Mouse (Mus musculus): ENCODE measurements at regions not wholly inside any gene's neighbourhood (a gene's known extent, or its start where the extent isn't known, plus 50 kb on each side); places are given as distances from the start of the nearest gene placed in this dataset.

- H3K36me3 ChIP-seq (ENCODE audit: control insufficient read depth, insufficient read depth, low read length) = no peaks in the 10 kb centered on the region
- H3K4me2 ChIP-seq (ENCODE audit: low read depth, low read length) = no peak overlapping the region
- WGBS = 51% methylated on average over 2 of the region's 2 CpGs
- ATAC-seq = no peak
- no peak overlapping the region for H3K4me3 ChIP-seq (ENCODE audit: low read length)
- H3K9ac ChIP-seq (ENCODE audit: low read depth, low read length) = no peak overlapping the region
- H3K27ac ChIP-seq (ENCODE audit: low read length) = no peak overlapping the region
- H3K4me1 ChIP-seq (ENCODE audit: control insufficient read depth, insufficient read depth, low read length) = no peaks in the 10 kb centered on the region
- H3K9me3 ChIP-seq (ENCODE audit: control insufficient read depth, low read length) = no peaks in the 10 kb centered on the region
- no peaks in the 10 kb centered on the region for H3K27me3 ChIP-seq (replicated peaks; ENCODE audit: control insufficient read depth, insufficient read depth, low read length)
Measured at GRCm38 (mm10) chr12:32656194-32656593, 163.2 kb upstream of the Nampt start.

- H3K4me1 ChIP-seq (ENCODE audit: control insufficient read depth, insufficient read depth, low read length) = no peaks in the 10 kb centered on the region
- H3K9ac ChIP-seq (ENCODE audit: low read depth, low read length) = no peak overlapping the region
- H3K4me3 ChIP-seq (ENCODE audit: low read length) = no peak overlapping the region
- no peaks in the 10 kb centered on the region for H3K27me3 ChIP-seq (replicated peaks; ENCODE audit: control insufficient read depth, insufficient read depth, low read length)
- WGBS = 79% methylated on average over 8 of the region's 8 CpGs
- H3K9me3 ChIP-seq (ENCODE audit: control insufficient read depth, low read length) = no peaks in the 10 kb centered on the region
- ATAC-seq = no peak
- no peaks in the 10 kb centered on the region for H3K36me3 ChIP-seq (ENCODE audit: control insufficient read depth, insufficient read depth, low read length)
- H3K27ac ChIP-seq (ENCODE audit: low read length) = no peak overlapping the region
- H3K4me2 ChIP-seq (ENCODE audit: low read depth, low read length) = no peak overlapping the region
Measured at GRCm38 (mm10) chr12:32661782-32662413, 157.4 kb upstream of the Nampt start.

GRCm38 (mm10) chr12:32666040-32666439, 153.3 kb upstream of the Nampt start:
- Histone ChIP-seq H3K4me3 (ENCODE audit: low read length) (no peak overlapping the region), H3K27me3 (replicated peaks; ENCODE audit: control insufficient read depth, insufficient read depth, low read length) (no peaks in the 10 kb centered on the region), H3K4me1 (ENCODE audit: control insufficient read depth, insufficient read depth, low read length) (no peaks in the 10 kb centered on the region), H3K36me3 (ENCODE audit: control insufficient read depth, insufficient read depth, low read length) (no peaks in the 10 kb centered on the region), H3K9ac (ENCODE audit: low read depth, low read length) (no peak overlapping the region), H3K27ac (ENCODE audit: low read length) (no peak overlapping the region), H3K4me2 (ENCODE audit: low read depth, low read length) (no peak overlapping the region), H3K9me3 (ENCODE audit: control insufficient read depth, low read length) (no peaks in the 10 kb centered on the region)
- WGBS = 65% methylated on average over 1 of the region's 1 CpGs
- ATAC-seq = no peak

- no peak overlapping the region for H3K4me2 ChIP-seq (ENCODE audit: low read depth, low read length)
- 70% methylated on average over 1 of the region's 1 CpGs for WGBS
Measured at GRCm38 (mm10) chr12:32677908-32678307, 141.4 kb upstream of the Nampt start.

GRCm38 (mm10) chr12:32678756-32679155, 140.6 kb upstream of the Nampt start:
- no peak overlapping the region for H3K4me2 ChIP-seq (ENCODE audit: low read depth, low read length)
- H3K27ac ChIP-seq (ENCODE audit: low read length) = no peak overlapping the region
- H3K27me3 ChIP-seq (replicated peaks; ENCODE audit: control insufficient read depth, insufficient read depth, low read length) = no peaks in the 10 kb centered on the region
- H3K36me3 ChIP-seq (ENCODE audit: control insufficient read depth, insufficient read depth, low read length) = no peaks in the 10 kb centered on the region
- no peak for ATAC-seq
- no peaks in the 10 kb centered on the region for H3K4me1 ChIP-seq (ENCODE audit: control insufficient read depth, insufficient read depth, low read length)
- WGBS = 70% methylated on average over 1 of the region's 1 CpGs
- no peak overlapping the region for H3K4me3 ChIP-seq (ENCODE audit: low read length)
- no peaks in the 10 kb centered on the region for H3K9me3 ChIP-seq (ENCODE audit: control insufficient read depth, low read length)
- no peak overlapping the region for H3K9ac ChIP-seq (ENCODE audit: low read depth, low read length)

More at GRCm38 (mm10) chr12:32677908-32678307, 141.4 kb upstream of the Nampt start:
- Histone ChIP-seq H3K9me3 (ENCODE audit: control insufficient read depth, low read length) (no peaks in the 10 kb centered on the region), H3K27ac (ENCODE audit: low read length) (no peak overlapping the region), H3K4me1 (ENCODE audit: control insufficient read depth, insufficient read depth, low read length) (no peaks in the 10 kb centered on the region), H3K4me3 (ENCODE audit: low read length) (no peak overlapping the region), H3K9ac (ENCODE audit: low read depth, low read length) (no peak overlapping the region), H3K27me3 (replicated peaks; ENCODE audit: control insufficient read depth, insufficient read depth, low read length) (no peaks in the 10 kb centered on the region), H3K36me3 (ENCODE audit: control insufficient read depth, insufficient read depth, low read length) (no peaks in the 10 kb centered on the region)
- no peak for ATAC-seq

GRCm38 (mm10) chr12:32681910-32682309, 137.4 kb upstream of the Nampt start:
- Histone ChIP-seq H3K36me3 (ENCODE audit: control insufficient read depth, insufficient read depth, low read length) (no peaks in the 10 kb centered on the region), H3K4me3 (ENCODE audit: low read length) (no peak overlapping the region), H3K4me2 (ENCODE audit: low read depth, low read length) (no peak overlapping the region), H3K9me3 (ENCODE audit: control insufficient read depth, low read length) (no peaks in the 10 kb centered on the region), H3K4me1 (ENCODE audit: control insufficient read depth, insufficient read depth, low read length) (no peaks in the 10 kb centered on the region), H3K9ac (ENCODE audit: low read depth, low read length) (no peak overlapping the region), H3K27me3 (replicated peaks; ENCODE audit: control insufficient read depth, insufficient read depth, low read length) (no peaks in the 10 kb centered on the region), H3K27ac (ENCODE audit: low read length) (no peak overlapping the region)
- 79% methylated on average over 3 of the region's 3 CpGs for WGBS
- ATAC-seq = no peak

GRCm38 (mm10) chr12:32683375-32683774, 136.0 kb upstream of the Nampt start:
- no peak overlapping the region for H3K27ac ChIP-seq (ENCODE audit: low read length)
- no peaks in the 10 kb centered on the region for H3K9me3 ChIP-seq (ENCODE audit: control insufficient read depth, low read length)
- WGBS = 93% methylated on average over 2 of the region's 2 CpGs
- H3K4me1 ChIP-seq (ENCODE audit: control insufficient read depth, insufficient read depth, low read length) = no peaks in the 10 kb centered on the region
- H3K27me3 ChIP-seq (replicated peaks; ENCODE audit: control insufficient read depth, insufficient read depth, low read length) = no peaks in the 10 kb centered on the region
- H3K9ac ChIP-seq (ENCODE audit: low read depth, low read length) = no peak overlapping the region
- H3K36me3 ChIP-seq (ENCODE audit: control insufficient read depth, insufficient read depth, low read length) = no peaks in the 10 kb centered on the region
- no peak for ATAC-seq
- H3K4me3 ChIP-seq (ENCODE audit: low read length) = no peak overlapping the region
- H3K4me2 ChIP-seq (ENCODE audit: low read depth, low read length) = no peak overlapping the region

GRCm38 (mm10) chr12:32685788-32686385, 133.5 kb upstream of the Nampt start:
- H3K27ac ChIP-seq (ENCODE audit: low read length) = no peak overlapping the region
- no peaks in the 10 kb centered on the region for H3K27me3 ChIP-seq (replicated peaks; ENCODE audit: control insufficient read depth, insufficient read depth, low read length)
- H3K9me3 ChIP-seq (ENCODE audit: control insufficient read depth, low read length) = no peaks in the 10 kb centered on the region
- no peaks in the 10 kb centered on the region for H3K36me3 ChIP-seq (ENCODE audit: control insufficient read depth, insufficient read depth, low read length)
- 84% methylated on average over 7 of the region's 7 CpGs for WGBS
- no peak for ATAC-seq
- no peak overlapping the region for H3K9ac ChIP-seq (ENCODE audit: low read depth, low read length)
- H3K4me3 ChIP-seq (ENCODE audit: low read length) = no peak overlapping the region
- no peaks in the 10 kb centered on the region for H3K4me1 ChIP-seq (ENCODE audit: control insufficient read depth, insufficient read depth, low read length)
- no peak overlapping the region for H3K4me2 ChIP-seq (ENCODE audit: low read depth, low read length)

GRCm38 (mm10) chr12:32689361-32689760, 130.0 kb upstream of the Nampt start:
- Histone ChIP-seq H3K27ac (ENCODE audit: low read length) (no peak overlapping the region), H3K9ac (ENCODE audit: low read depth, low read length) (no peak overlapping the region), H3K36me3 (ENCODE audit: control insufficient read depth, insufficient read depth, low read length) (no peaks in the 10 kb centered on the region), H3K27me3 (replicated peaks; ENCODE audit: control insufficient read depth, insufficient read depth, low read length) (no peaks in the 10 kb centered on the region), H3K4me1 (ENCODE audit: control insufficient read depth, insufficient read depth, low read length) (no peaks in the 10 kb centered on the region), H3K9me3 (ENCODE audit: control insufficient read depth, low read length) (no peaks in the 10 kb centered on the region), H3K4me2 (ENCODE audit: low read depth, low read length) (no peak overlapping the region), H3K4me3 (ENCODE audit: low read length) (no peak overlapping the region)
- 84% methylated on average over 4 of the region's 4 CpGs for WGBS
- no peak for ATAC-seq

GRCm38 (mm10) chr12:32690096-32690495, 129.2 kb upstream of the Nampt start:
- 88% methylated on average over 2 of the region's 2 CpGs for WGBS
- no peaks in the 10 kb centered on the region for H3K9me3 ChIP-seq (ENCODE audit: control insufficient read depth, low read length)
- no peaks in the 10 kb centered on the region for H3K27me3 ChIP-seq (replicated peaks; ENCODE audit: control insufficient read depth, insufficient read depth, low read length)
- ATAC-seq = no peak
- no peaks in the 10 kb centered on the region for H3K36me3 ChIP-seq (ENCODE audit: control insufficient read depth, insufficient read depth, low read length)
- H3K4me2 ChIP-seq (ENCODE audit: low read depth, low read length) = no peak overlapping the region
- H3K4me3 ChIP-seq (ENCODE audit: low read length) = no peak overlapping the region
- no peak overlapping the region for H3K9ac ChIP-seq (ENCODE audit: low read depth, low read length)
- no peaks in the 10 kb centered on the region for H3K4me1 ChIP-seq (ENCODE audit: control insufficient read depth, insufficient read depth, low read length)
- H3K27ac ChIP-seq (ENCODE audit: low read length) = no peak overlapping the region
